In the genomic region with DNA sequence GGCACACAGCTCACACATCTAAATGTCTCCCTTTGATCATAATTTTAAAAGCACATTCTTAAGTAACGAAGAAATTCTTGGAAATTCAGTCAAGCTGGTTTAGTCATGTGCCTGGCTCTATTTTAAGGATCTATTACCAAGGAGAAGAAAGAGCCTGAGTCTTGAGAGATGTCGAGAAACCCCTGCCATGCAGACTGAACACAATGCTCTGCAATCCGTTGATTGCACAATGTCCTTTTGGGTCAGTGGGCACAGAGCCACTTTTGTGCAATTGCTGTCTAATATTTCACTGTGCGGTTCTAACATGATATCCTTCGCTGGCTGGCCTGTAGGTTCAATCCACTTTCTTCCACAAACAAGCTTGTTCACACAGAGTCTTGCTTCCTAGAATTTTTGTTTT, we compare ENCODE assay signal across 13 mouse cellular contexts. TPM values are rescaled to one million over a fixed set of nuclear protein-coding genes. Genes with fewer than 3 reads are reported as not detected.
DNase-seq lines count a peak whose midpoint lies in the region; ATAC-seq lines count a peak whose summit lies in the region.
"Had no signal": no experiment of that assay in that cellular context is flagged by ENCODE, and none has a peak within 500 bp of the region (broad histone marks: within the 10 kb centered on the region; RNA-seq: fewer than 3 reads in every experiment).

No protein-coding gene starts in this region.

- no peaks in the 10 kb centered on the region for H3K36me3 ChIP-seq in kidney, embryonic 14.5 days (ENCODE audit: control insufficient read depth, insufficient read depth, low read length)
- H3K36me3 ChIP-seq in kidney, embryonic 15.5 days = no peaks in the 10 kb centered on the region
- H3K36me3 ChIP-seq: limb, embryonic 13.5 days had no signal

- WGBS in kidney, embryonic 14.5 days = 53% methylated on average over 5 of the region's 5 CpGs
- WGBS in kidney, embryonic 15.5 days = 45% methylated on average over 5 of the region's 5 CpGs

- H3K4me2 ChIP-seq in kidney, embryonic 14.5 days (replicated peaks; ENCODE audit: low read depth, low read length) = no peak overlapping the region
- no peak overlapping the region for H3K4me2 ChIP-seq in kidney, embryonic 15.5 days
- H3K4me2 ChIP-seq: limb, embryonic 13.5 days had no signal

- DNase-seq in kidney, adult 9 months = peak; percentile 10
- DNase-seq in NIH3T3 (ENCODE audit: low read depth) = peak; percentile 70
- DNase-seq in adrenal gland, postnatal 25 days = peak; percentile 26
- peak; percentile 35 for DNase-seq in lung, postnatal 25 days (ENCODE audit: low spot score)
- DNase-seq in left cerebral cortex, adult 8-10 months (ENCODE audit: low spot score in 2 of 2) = no peak
- no peak for DNase-seq in layer of hippocampus, adult 9-10 months (ENCODE audit: low spot score)
- DNase-seq: gastrocnemius, postnatal 25 days; heart, postnatal 36 days had no signal

- no peak for ATAC-seq in kidney, embryonic 14.5 days (ENCODE audit: low FRiP score, low TSS enrichment)
- no peak for ATAC-seq in kidney, embryonic 15.5 days (replicated peaks; ENCODE audit: low FRiP score)
- ATAC-seq: forebrain, embryonic 14.5 days had no signal

- H3K4me1 ChIP-seq in kidney, embryonic 14.5 days (ENCODE audit: control insufficient read depth, insufficient read depth, low read length) = no peaks in the 10 kb centered on the region
- peaks cover 2% of the 10 kb centered on the region; the same call in 1 of the 2 replicates for H3K4me1 ChIP-seq in kidney, embryonic 15.5 days
- H3K4me1 ChIP-seq: limb, embryonic 13.5 days had no signal

- H3K9me3 ChIP-seq in kidney, embryonic 14.5 days (ENCODE audit: control insufficient read depth, low read length) = no peaks in the 10 kb centered on the region
- H3K9me3 ChIP-seq in kidney, embryonic 15.5 days (replicated peaks) = no peaks in the 10 kb centered on the region
- H3K9me3 ChIP-seq: limb, embryonic 13.5 days had no signal

- H3K9ac ChIP-seq in kidney, embryonic 14.5 days (ENCODE audit: low read depth, low read length) = no peak overlapping the region
- H3K9ac ChIP-seq in kidney, embryonic 15.5 days = no peak overlapping the region
- H3K9ac ChIP-seq: limb, embryonic 13.5 days had no signal

- no peak overlapping the region for H3K27ac ChIP-seq in kidney, embryonic 14.5 days (ENCODE audit: low read depth, low read length)
- H3K27ac ChIP-seq in kidney, embryonic 15.5 days = no peak overlapping the region
- H3K27ac ChIP-seq: limb, embryonic 13.5 days; macrophage had no signal

- H3K4me3 ChIP-seq in kidney, embryonic 14.5 days (ENCODE audit: low read length) = no peak overlapping the region
- no peak overlapping the region for H3K4me3 ChIP-seq in kidney, embryonic 15.5 days (replicated peaks)
- H3K4me3 ChIP-seq: limb, embryonic 13.5 days had no signal

- H3K27me3 ChIP-seq in kidney, embryonic 14.5 days (ENCODE audit: control insufficient read depth, insufficient read depth, low read length) = no peaks in the 10 kb centered on the region
- H3K27me3 ChIP-seq in kidney, embryonic 15.5 days = no peaks in the 10 kb centered on the region
- H3K27me3 ChIP-seq: limb, embryonic 13.5 days had no signal

RNA-seq across cellular contexts. Expression of gene Pik3ap1, which starts 33.1 kb away (rescaled TPM):
- 0.77 and 1.6 TPM in 2 replicates for polyA plus RNA-seq in kidney, embryonic 14.5 days (2014; fragmentation: Nextera tagmentation; extraction: Ambion mirVana)
- 9.0 and 14.8 TPM in 2 replicates for total RNA-seq in adrenal gland, postnatal 25 days (2021)
- 1 to 10 TPM; 2.3 to 5.0 (median 3.6) TPM for total RNA-seq in left cerebral cortex, adult 8-10 months (2022)
- 1.7 and 2.2 TPM in 2 replicates for polyA plus RNA-seq in kidney, embryonic 15.5 days (2015; fragmentation: Nextera tagmentation; extraction: Ambion mirVana)

Comparison
In these comparisons a context has a peak if more than half of its experiments do, and no peak if none do; other contexts are left out.
1. DNase-seq: peak in kidney, adult 9 months (single experiment), NIH3T3 (single experiment), adrenal gland, postnatal 25 days (single experiment) and lung, postnatal 25 days (single experiment); none in left cerebral cortex, adult 8-10 months (0 of 2) and layer of hippocampus, adult 9-10 months (single experiment).